Mouse (Mus musculus): Measurements from ENCODE around the gene Gng7.

Gng7 gene

DNA sequence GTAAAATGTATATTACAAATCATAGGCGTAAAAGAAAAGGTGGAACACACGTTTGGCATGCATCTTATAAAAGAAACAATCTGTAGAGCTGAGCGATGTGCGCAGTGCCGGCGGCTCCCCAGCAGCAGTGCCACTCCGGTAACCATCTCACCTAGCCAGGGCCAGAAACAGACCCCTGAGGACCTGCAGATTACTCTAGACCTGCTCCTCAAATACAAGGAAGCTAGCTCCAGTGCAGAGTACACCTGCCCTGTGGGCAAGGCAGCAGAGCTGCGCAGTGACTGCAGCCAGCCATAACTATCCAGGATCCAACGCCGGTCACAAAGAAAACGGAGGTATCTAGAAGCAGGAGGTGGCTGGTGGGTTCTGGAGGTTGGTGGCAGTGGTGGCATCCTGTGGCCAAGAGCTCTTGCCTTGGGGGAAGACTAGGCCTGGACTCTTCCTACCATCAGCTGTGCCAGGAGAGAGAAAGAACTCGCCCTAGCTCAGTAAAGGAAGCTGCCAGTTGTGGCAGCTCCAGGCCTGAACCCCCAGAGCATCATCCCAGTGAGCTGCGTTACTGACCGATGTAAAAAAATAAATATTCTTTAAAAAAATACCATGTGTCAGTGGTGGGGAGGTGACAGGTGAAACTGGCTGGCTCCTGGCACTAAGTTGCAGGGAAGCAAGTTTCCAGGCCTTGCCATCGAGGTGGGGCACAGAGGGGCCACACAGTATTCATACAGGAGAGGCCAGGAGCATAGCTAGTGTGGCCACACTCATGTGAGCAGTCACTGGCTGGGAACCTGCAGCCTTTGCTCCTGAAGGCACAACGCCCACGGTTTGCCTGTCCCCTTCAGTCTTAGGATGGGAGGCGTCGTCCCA is 113.1 kb downstream of the Gng7 start:
- DNase-seq (ENCODE audit: low read depth in 2 of 2, low spot score in 2 of 2), result no peak

DNA sequence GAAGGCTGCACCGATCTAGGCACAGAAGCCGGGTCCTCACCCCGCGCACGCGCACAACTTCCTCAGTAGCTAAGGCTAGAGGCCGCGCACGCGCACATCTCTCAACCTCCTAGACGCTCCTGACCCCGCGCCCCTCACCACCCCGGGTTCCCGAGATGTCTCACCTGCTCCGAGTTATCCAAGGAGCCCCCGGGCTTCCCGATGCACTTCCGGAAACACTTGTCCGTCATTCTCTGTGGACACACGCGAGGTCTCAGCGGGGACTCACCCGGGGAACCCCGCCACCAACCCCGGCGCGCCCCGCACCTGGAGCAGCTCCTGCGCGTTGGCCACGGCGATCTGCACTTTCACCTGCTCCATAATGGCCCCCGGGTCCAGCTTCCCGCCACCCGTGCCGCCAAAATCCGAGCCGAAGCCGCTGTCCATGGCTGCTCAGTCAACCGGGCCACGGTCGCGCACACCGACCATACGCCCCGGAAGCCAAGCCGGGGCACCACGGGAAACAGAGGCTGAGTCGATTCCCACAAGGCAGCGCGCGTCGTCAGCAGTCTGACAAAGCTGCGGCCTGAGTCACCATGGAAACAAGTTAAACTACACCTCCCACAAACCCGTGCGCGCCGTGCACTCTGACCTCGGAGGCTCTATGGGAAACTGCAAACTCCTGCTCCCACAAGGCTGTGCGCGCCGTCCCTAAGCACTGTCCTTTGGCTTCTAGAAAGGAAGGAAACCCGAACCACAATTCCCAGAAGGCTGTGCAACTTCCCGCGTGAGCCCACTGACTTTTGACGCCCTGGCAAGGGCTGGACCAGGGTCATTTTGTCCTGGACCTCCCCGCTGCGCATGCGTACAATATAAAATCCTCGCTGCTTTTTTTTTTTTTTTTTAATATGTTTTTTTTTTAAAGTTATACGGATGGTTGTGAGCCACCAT is 114.2 kb downstream of the Gng7 start, which contains the start of gene Timm13:
Timm13 (minus strand) TSS at position 652 of the 930 bp plus-strand sequence.
- DNase-seq (ENCODE audit: low read depth in 2 of 2, low spot score in 2 of 2), result peak; percentile 93 to 95

DNA sequence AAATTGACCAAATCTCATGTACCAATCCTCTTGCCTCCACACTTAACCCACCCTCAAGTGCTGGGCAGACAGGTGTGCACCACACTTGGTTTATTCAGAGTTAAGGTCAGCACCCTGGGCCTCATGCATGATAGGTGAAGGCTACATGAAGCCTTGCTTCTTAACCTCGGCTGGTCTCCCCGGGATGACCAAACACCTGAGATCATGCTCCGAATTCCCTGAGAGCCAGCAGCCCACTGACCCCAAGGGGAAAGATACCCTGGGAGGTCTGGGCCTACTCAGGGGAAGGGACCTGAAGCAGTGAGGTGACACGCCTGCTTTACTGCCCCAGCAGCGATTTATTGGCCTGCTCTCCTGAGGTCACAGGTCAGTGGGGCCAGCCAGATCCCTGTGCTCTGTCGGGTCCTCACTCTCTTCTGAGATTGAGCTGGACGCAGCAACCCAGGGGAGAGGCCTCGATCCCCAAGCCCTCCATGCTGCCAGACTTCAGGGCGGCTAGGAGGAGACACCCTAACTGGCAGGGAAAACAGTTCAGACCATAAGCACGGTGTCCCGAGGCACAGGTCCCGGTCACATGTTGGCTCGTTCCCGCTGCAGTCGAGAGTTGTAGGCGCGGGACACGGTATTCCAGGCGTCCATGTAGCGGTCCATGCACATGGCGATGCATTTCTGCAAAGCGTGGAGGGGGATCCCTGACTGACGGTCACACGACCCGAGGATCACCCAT is 115.0 kb downstream of the Gng7 start:
- DNase-seq (ENCODE audit: low read depth in 2 of 2, low spot score in 2 of 2), result no peak

DNA sequence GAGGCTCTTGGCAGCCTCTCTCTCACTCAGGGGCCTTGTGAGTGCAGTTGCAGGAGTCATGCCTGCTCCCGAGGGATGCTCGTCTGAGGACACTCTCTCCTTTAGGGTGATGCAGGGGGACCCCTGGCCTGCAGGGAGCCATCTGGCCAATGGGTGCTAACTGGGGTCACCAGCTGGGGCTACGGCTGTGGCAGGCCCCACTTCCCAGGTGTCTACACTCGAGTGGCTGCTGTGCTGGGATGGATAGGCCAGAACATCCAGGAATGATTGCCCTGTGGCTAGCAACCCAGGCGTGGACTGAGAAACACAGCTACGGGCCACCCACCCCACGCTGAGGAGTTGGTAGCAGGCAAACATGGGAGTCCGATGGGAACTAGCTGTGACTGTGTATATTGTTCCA is 115.7 kb downstream of the Gng7 start:
- DNase-seq (ENCODE audit: low read depth in 2 of 2, low spot score in 2 of 2), result no peak
